Mouse (Mus musculus) heart, adult 8-10 months (tissue): ENCODE results near the gene Gm11549. TPM values are rescaled to one million over a fixed set of nuclear protein-coding genes. Genes with fewer than 3 reads are reported as not detected.
A peak's percentile ranks its signal among the peaks of the same experiment; 100 is the strongest.

Source experiments
- DNase-seq: peaks from one replicate; pipeline ENCODE4 v3.0.0; 2022; ENCODE audit warnings: low spot score
- total RNA-seq, 4 experiments: library from RNA; stranded (reverse); gene quantifications; 2 replicates each; pipeline ENCODE4 v1.2.4; 2022

Gene Gm11549
- total RNA-seq, 4 experiments from 2014 or later, result not detected

- no peak for DNase-seq
Measured at GRCm38 (mm10) chr3:36516196-36516595, 5.4 kb downstream of the Gm11549 start.

- no peak for DNase-seq
Measured at GRCm38 (mm10) chr3:36511491-36511890, 10.1 kb downstream of the Gm11549 start.

DNA sequence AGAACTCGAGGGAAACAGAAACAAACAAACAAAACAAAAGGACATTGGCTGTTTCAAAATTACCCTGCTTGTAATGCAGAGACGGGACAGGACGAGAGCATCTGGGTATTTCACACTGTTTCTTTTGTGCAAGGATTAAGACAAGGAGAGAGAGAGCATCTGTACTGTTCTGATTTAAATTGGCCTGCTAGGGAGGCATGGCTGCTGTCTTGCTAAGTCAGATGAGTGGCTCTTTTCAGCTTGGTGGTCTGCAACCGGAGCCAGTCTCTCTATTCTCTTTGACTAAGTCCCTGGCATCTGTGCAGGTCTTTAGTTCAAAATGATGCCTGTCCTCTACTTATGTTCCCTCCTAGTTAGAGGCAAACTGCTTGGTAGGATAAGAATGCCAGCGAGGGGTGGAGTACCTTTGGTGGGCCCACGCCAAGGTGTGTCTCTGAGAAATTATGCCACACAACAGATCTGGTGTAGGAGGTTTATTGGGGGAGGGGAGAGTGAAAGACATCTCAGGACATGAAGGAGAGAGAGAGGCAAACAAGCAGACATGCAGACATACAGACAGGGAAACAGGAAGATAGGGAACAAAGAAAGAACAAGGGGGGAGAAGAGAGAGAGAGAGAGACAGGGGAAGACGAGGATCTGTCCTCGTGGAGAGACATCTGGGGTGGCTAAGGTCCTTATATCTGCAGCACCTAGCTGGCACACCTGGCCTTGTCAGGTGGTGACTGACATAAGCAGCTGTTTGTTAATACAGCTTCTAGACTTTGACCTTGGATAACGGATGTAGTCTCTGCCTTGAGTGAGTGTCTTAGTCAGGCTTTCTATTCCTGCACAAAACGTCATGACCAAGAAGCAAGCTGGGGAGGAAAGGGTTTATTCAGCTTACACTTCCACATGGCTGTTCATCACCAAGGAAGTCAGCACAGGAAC, 15.5 kb downstream of the Gm11549 start:
- no peak for DNase-seq

GRCm38 (mm10) chr3:36505306-36505705, 16.3 kb downstream of the Gm11549 start:
- DNase-seq, result no peak

- no peak for DNase-seq
Measured at GRCm38 (mm10) chr3:36501546-36501945, 20.1 kb downstream of the Gm11549 start.

DNA sequence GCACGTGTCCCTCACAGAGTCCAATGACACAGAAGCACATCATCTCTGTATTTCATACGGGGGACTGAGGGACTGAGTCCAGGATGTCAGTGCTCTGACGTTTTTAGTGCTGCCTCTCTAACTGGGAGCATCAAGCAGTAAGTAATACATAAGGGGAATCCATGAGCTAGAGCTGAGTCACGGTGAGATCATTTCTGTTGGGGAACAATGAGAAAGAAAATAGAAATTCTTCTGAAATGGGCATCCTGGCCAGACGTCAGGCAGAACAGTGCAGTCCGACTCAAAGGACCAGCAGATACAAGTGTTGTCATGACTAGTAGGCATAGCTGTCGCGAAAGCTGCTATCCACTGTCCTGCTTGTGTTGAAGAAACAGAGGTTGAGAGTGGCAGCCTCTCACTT, 20.6 kb downstream of the Gm11549 start:
- DNase-seq, result no peak

DNA sequence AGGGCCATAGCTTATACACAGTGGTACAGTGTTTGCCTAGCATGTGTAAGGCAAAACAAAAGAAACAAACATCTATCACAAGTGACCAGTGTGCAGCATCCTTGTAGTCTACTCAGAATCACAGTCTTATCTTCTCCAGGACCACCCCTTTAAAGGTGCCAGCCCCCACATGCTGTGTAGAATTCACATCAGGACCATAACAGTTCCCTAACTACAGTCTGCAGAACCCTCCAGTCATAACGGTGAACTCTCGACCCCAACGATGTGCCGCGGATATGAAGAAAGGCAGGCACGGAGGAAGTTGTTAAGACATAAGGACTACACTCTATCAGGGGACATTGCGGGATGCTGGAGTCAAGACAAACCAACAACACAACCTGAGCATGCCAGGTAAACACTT, 22.2 kb downstream of the Gm11549 start:
- no peak for DNase-seq

GRCm38 (mm10) chr3:36498224-36498623, 23.4 kb downstream of the Gm11549 start:
- no peak for DNase-seq

GRCm38 (mm10) chr3:36496746-36497145, 24.9 kb downstream of the Gm11549 start:
- peak; percentile 67 for DNase-seq

DNA sequence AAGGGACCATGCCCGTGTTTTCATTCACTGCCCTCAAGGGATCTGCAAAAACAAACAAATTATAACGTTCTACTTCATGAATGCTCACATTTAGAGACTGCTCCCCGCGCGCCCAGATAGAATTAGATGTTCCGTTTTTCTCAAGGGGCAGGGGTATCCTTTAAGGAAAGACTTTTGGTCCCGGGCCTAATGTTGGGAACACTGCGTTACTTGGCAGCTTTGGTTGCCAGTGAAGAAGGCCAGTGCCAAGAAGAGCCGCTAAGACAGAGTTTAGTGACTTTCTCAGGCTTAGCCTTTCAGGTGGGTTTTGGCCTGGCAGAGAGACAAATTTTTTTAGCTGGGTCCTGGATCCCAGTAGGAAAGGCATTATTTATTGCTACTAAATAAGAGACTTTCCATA, 25.3 kb downstream of the Gm11549 start:
- no peak for DNase-seq

DNA sequence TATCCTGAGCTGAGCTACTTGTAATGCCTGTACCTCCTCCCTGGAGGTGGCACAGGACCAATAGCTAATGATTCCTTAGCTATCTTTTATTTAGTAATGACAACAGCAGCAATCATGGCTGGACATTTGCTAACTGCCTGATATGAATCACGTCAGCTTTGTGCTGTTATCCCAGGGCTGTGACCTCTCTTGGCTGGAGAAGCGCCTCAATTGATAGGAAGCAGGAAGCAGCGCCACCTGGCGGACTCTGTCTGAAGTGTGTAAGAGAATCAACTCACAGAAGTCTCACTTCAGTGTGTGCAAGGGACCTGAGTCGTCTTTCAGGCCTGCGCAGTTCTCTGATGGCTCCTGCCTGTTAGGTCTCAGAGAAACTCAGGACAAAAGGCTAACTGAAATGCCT, 26.2 kb downstream of the Gm11549 start:
- DNase-seq, result peak; percentile 92

DNA sequence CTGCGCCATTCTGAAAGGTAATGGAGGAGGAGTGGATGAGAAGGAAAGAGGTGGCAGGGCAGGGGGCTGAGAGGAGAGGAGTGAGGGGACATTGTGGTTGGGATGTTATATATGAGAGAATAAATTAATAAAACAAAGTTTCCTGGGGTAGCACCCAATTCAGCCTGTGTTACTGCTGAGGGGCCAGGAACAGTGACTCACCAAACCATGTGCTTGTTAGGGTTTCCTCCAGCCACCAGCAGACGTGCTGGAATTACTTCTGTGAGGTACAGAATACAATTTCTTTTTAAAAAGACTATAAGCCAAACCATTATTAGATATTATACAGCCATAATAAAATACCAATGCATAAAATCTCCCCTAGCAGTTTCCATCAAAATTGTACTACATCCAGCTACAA, 27.0 kb downstream of the Gm11549 start:
- no peak for DNase-seq

- no peak for DNase-seq
Measured at GRCm38 (mm10) chr3:36493641-36494283, 27.9 kb downstream of the Gm11549 start.

DNA sequence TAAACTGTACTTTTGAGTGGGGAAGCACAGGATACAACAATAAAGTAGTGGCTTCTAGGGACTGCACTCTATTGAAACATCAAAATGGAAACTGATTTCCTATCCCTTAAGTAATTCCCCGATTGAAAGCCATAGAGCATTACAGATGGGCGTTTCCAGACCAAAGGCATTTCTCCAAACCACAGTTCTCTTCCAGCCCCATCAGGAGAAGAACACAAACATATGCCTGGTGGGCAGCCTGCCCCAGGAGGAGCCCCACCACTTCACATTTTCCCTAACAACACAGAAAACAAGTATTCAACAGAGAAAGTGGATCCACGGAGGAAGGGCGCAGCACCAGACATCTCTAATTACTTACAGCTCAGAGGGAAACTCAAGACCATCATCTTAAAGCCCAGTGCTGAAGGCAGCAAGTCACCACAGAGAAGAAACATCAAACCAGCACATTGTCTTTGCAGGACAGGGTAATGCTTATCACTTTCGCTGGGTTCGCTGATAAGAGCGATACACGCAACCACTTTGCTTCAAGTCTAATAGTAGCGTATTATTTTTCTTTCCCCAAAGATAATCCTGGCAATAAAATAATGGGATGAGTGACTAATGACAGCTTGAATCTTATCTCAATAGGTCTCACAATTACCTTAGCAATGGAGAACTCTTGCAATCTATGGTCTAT, 28.8 kb downstream of the Gm11549 start:
- no peak for DNase-seq

GRCm38 (mm10) chr3:36491535-36491934, 30.1 kb downstream of the Gm11549 start:
- DNase-seq, result no peak

GRCm38 (mm10) chr3:36489590-36489910, 32.1 kb downstream of the Gm11549 start:
- no peak for DNase-seq

- DNase-seq, result no peak
Measured at GRCm38 (mm10) chr3:36488899-36489589, 32.6 kb downstream of the Gm11549 start.

DNA sequence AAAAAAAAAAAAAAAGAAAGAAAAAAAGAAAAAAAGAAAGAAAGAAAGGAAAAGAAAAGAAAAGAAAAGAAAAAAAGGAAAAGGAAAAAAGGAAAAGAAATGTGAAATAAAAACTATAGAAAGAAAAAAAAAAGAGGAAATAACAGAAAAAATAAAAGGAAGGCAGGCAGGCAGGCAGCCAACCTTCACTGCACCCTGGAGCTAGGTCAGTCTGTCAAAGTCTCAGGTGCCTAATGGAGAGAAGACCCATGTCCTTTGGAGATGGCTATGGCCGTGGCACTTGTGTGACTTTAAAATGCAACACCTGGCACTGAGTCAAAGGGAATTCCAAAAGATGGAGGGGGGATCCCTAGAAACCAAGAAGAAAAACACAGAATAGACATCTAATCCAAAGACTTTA, 33.2 kb downstream of the Gm11549 start:
- no peak for DNase-seq

GRCm38 (mm10) chr3:36486881-36487280, 34.7 kb downstream of the Gm11549 start:
- no peak for DNase-seq

GRCm38 (mm10) chr3:36486176-36486575, 35.4 kb downstream of the Gm11549 start:
- DNase-seq, result no peak

- no peak for DNase-seq
Measured at GRCm38 (mm10) chr3:36484292-36484691, 37.3 kb downstream of the Gm11549 start.

DNA sequence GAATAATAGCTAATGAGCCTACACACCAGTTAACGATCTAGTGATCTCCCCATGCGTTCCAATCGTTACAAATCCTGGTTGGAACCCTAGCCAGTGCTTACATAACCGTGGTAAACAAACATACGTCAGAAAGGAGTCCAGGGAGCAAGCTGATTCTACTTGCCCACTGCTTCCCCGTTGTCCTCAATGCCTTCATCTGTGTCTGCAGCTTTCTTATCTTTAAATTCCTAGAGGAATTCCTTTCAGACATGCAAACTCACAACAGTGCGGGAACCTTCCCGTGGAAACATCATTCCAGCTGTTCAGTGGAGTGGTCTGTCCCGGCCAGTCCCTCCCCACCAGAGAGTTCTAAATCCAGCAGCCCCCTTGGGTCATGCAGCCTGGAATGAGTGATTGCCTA, 38.7 kb downstream of the Gm11549 start:
- no peak for DNase-seq
